Mouse (Mus musculus) embryonic facial prominence, embryonic 10.5 days (tissue): ENCODE measurements at regions not wholly inside any gene's neighbourhood (a gene's known extent, or its start where the extent isn't known, plus 50 kb on each side); places are given as distances from the start of the nearest gene placed in this dataset.
"Not testable (repeated sequence)": the region's sequence is repeated elsewhere in the genome, so short reads cannot be mapped to it uniquely, and the experiment has no call there.

Source experiments
- DNase-seq: peaks from one replicate; pipeline ENCODE4 v3.0.0-alpha.2; 2017; ENCODE audit warnings: low spot score
- H3K27ac ChIP-seq: fragments of 300-500 bp; sonication (generic); replicated peaks from 2 replicates; pipeline ENCODE4 v1.5.1; 2016; ENCODE audit warnings: mild to moderate bottlenecking
- H3K27me3 ChIP-seq: fragments of 300-500 bp; sonication (generic); replicated peaks from 2 replicates; pipeline ENCODE4 v1.6.1; 2016; ENCODE audit warnings: low read depth, mild to moderate bottlenecking; ENCODE audit not compliant: poor library complexity, severe bottlenecking
- H3K36me3 ChIP-seq: fragments of 300-500 bp; sonication (generic); replicated peaks from 2 replicates; pipeline ENCODE4 v1.6.1; 2016; ENCODE audit warnings: mild to moderate bottlenecking, moderate library complexity
- H3K4me1 ChIP-seq: fragments of 300-500 bp; sonication (generic); 2 replicates; pipeline ENCODE4 v1.6.1; 2016
- H3K4me3 ChIP-seq: fragments of 300-500 bp; sonication (generic); 2 replicates; pipeline ENCODE4 v1.5.1; 2016; ENCODE audit warnings: mild to moderate bottlenecking, moderate library complexity
- H3K9me3 ChIP-seq: fragments of 300-500 bp; sonication (generic); 2 replicates; pipeline ENCODE4 v1.6.1; 2016; ENCODE audit warnings: mild to moderate bottlenecking
- whole genome bisulfite sequencing: fragments of 180-500 bp; shearing (Covaris S2); methylation state at CpG from one replicate; pipeline ENCODE4 v1.1.7; 2016; 5-methylcytosine and 5-hydroxymethylcytosine counted together

GRCm38 (mm10) chr3:34709553-34709952 lies 59.3 kb downstream of the Sox2 start:
- no peak for DNase-seq
- Histone ChIP-seq H3K9me3 (no peaks in the 10 kb centered on the region), H3K4me3 (no peak overlapping the region), H3K36me3 (no peaks in the 10 kb centered on the region), H3K4me1 (no peaks in the 10 kb centered on the region), H3K27me3 (no peaks in the 10 kb centered on the region), H3K27ac (no peak overlapping the region)
- WGBS, result 88% methylated on average over 13 of the region's 13 CpGs

GRCm38 (mm10) chr3:34712137-34712536 lies 61.9 kb downstream of the Sox2 start:
- WGBS, result 94% methylated on average over 7 of the region's 7 CpGs
- H3K27ac ChIP-seq, H3K4me1 ChIP-seq, H3K27me3 ChIP-seq, DNase-seq, H3K36me3 ChIP-seq, H3K4me3 ChIP-seq, H3K9me3 ChIP-seq: not testable (repeated sequence)

- Histone ChIP-seq H3K4me3 (no peak overlapping the region), H3K9me3 (no peaks in the 10 kb centered on the region), H3K4me1 (0 out of 2 replicates have a peak, but pooled peaks cover 4% of the 10 kb centered on the region), H3K27me3 (no peaks in the 10 kb centered on the region), H3K27ac (no peak overlapping the region), H3K36me3 (no peaks in the 10 kb centered on the region)
- DNase-seq, result no peak
- WGBS, result 43% methylated on average over 7 of the region's 7 CpGs
Observed at GRCm38 (mm10) chr3:34722506-34722905, 72.3 kb downstream of the Sox2 start.

- DNase-seq, result no peak
- H3K36me3 ChIP-seq, result no peaks in the 10 kb centered on the region
- no peak overlapping the region for H3K4me3 ChIP-seq
- 76% methylated on average over 12 of the region's 12 CpGs for WGBS
- no peak overlapping the region for H3K27ac ChIP-seq
- no peaks in the 10 kb centered on the region for H3K9me3 ChIP-seq
- 0 out of 2 replicates have a peak, but pooled peaks cover 4% of the 10 kb centered on the region for H3K4me1 ChIP-seq
- H3K27me3 ChIP-seq, result no peaks in the 10 kb centered on the region
Observed at GRCm38 (mm10) chr3:34726955-34727354, 76.8 kb downstream of the Sox2 start.

- Histone ChIP-seq H3K27me3 (no peaks in the 10 kb centered on the region), H3K36me3 (no peaks in the 10 kb centered on the region), H3K4me1 (0 out of 2 replicates have a peak, but pooled peaks cover 4% of the 10 kb centered on the region), H3K9me3 (no peaks in the 10 kb centered on the region), H3K27ac (no peak overlapping the region), H3K4me3 (no peak overlapping the region)
- no peak for DNase-seq
Observed at GRCm38 (mm10) chr3:34728282-34728681, 78.1 kb downstream of the Sox2 start.

GRCm38 (mm10) chr3:34734966-34735365 lies 84.8 kb downstream of the Sox2 start:
- Histone ChIP-seq H3K9me3 (no peaks in the 10 kb centered on the region), H3K36me3 (no peaks in the 10 kb centered on the region), H3K27ac (no peak overlapping the region), H3K4me1 (no peaks in the 10 kb centered on the region; the same call in 1 of the 2 replicates), H3K27me3 (no peaks in the 10 kb centered on the region), H3K4me3 (no peak overlapping the region)
- DNase-seq, result no peak
- WGBS, result 80% methylated on average over 5 of the region's 5 CpGs

- H3K27me3 ChIP-seq, result no peaks in the 10 kb centered on the region
- WGBS, result 85% methylated on average over 4 of the region's 4 CpGs
Observed at GRCm38 (mm10) chr3:34738001-34738400, 87.8 kb downstream of the Sox2 start.

GRCm38 (mm10) chr3:34738938-34739337 lies 88.7 kb downstream of the Sox2 start:
- no peaks in the 10 kb centered on the region; the same call in 1 of the 2 replicates for H3K4me1 ChIP-seq
- H3K27me3 ChIP-seq, result no peaks in the 10 kb centered on the region
- no peaks in the 10 kb centered on the region for H3K9me3 ChIP-seq
- no peaks in the 10 kb centered on the region for H3K36me3 ChIP-seq
- no peak for DNase-seq
- no peak overlapping the region for H3K27ac ChIP-seq
- H3K4me3 ChIP-seq, result no peak overlapping the region
- WGBS, result 66% methylated on average over 7 of the region's 7 CpGs

More at GRCm38 (mm10) chr3:34738001-34738400, 87.8 kb downstream of the Sox2 start:
- H3K27ac ChIP-seq, result no peak overlapping the region
- no peak for DNase-seq
- no peaks in the 10 kb centered on the region; the same call in 1 of the 2 replicates for H3K4me1 ChIP-seq
- no peaks in the 10 kb centered on the region for H3K36me3 ChIP-seq
- H3K9me3 ChIP-seq, result no peaks in the 10 kb centered on the region
- no peak overlapping the region for H3K4me3 ChIP-seq

- Histone ChIP-seq H3K4me1 (no peaks in the 10 kb centered on the region; the same call in 1 of the 2 replicates), H3K27ac (no peak overlapping the region), H3K36me3 (no peaks in the 10 kb centered on the region), H3K9me3 (no peaks in the 10 kb centered on the region), H3K4me3 (no peak overlapping the region), H3K27me3 (no peaks in the 10 kb centered on the region)
- 87% methylated on average over 7 of the region's 7 CpGs for WGBS
- no peak for DNase-seq
Observed at GRCm38 (mm10) chr3:34739693-34740092, 89.5 kb downstream of the Sox2 start.

- Histone ChIP-seq H3K27ac (no peak overlapping the region), H3K27me3 (no peaks in the 10 kb centered on the region), H3K4me3 (no peak overlapping the region), H3K4me1 (no peaks in the 10 kb centered on the region; the same call in 1 of the 2 replicates), H3K9me3 (no peaks in the 10 kb centered on the region), H3K36me3 (no peaks in the 10 kb centered on the region)
- DNase-seq, result no peak
- WGBS, result 93% methylated on average over 9 of the region's 9 CpGs
Observed at GRCm38 (mm10) chr3:34740110-34740509, 89.9 kb downstream of the Sox2 start.

- no peak overlapping the region for H3K4me3 ChIP-seq
- 71% methylated on average over 5 of the region's 5 CpGs for WGBS
- no peaks in the 10 kb centered on the region for H3K9me3 ChIP-seq
- no peaks in the 10 kb centered on the region for H3K4me1 ChIP-seq
- no peaks in the 10 kb centered on the region for H3K36me3 ChIP-seq
- no peak overlapping the region for H3K27ac ChIP-seq
- DNase-seq, result no peak
- H3K27me3 ChIP-seq, result no peaks in the 10 kb centered on the region
Observed at GRCm38 (mm10) chr3:34745181-34745736, 95.1 kb downstream of the Sox2 start.

GRCm38 (mm10) chr3:34747499-34748093 lies 97.4 kb downstream of the Sox2 start:
- Histone ChIP-seq H3K4me3 (no peak overlapping the region), H3K36me3 (no peaks in the 10 kb centered on the region), H3K9me3 (no peaks in the 10 kb centered on the region), H3K27ac (no peak overlapping the region), H3K4me1 (no peaks in the 10 kb centered on the region), H3K27me3 (0 out of 2 replicates have a peak, but pooled peaks cover 5% of the 10 kb centered on the region)
- peak; percentile 22 for DNase-seq
- WGBS, result 76% methylated on average over 10 of the region's 10 CpGs

GRCm38 (mm10) chr3:34749989-34750388 lies 99.8 kb downstream of the Sox2 start:
- Histone ChIP-seq H3K36me3 (no peaks in the 10 kb centered on the region), H3K27ac (no peak overlapping the region), H3K4me1 (peaks cover 3% of the 10 kb centered on the region; the same call in 1 of the 2 replicates), H3K27me3 (0 out of 2 replicates have a peak, but pooled peaks cover 5% of the 10 kb centered on the region), H3K9me3 (no peaks in the 10 kb centered on the region), H3K4me3 (no peak overlapping the region)
- WGBS, result 85% methylated on average over 7 of the region's 7 CpGs
- DNase-seq, result no peak
